Mouse (Mus musculus) MEL (cell line): ENCODE measurements around the gene Tox4. TPM values are rescaled to one million over a fixed set of nuclear protein-coding genes. Genes with fewer than 3 reads are reported as not detected.

Experiments used
- DNase-seq: peaks from one replicate; pipeline ENCODE4 v3.0.0; 2011; ENCODE audit warnings: low read depth, low spot score
- H3K27ac ChIP-seq: 2 replicates; pipeline ENCODE4 v1.5.1; 2012; ENCODE audit warnings: low read depth, mild to moderate bottlenecking, control low read depth, low read length, moderate library complexity; ENCODE audit not compliant: control insufficient read depth
- H3K27me3 ChIP-seq, 2 experiments: fragments of 150-350 bp in 1 of 2; sonication (generic) in 1 of 2; 2 replicates each; pipeline ENCODE4 v1.6.1; 2012; ENCODE audit warnings: low read length in 2 of 2, mild to moderate bottlenecking in 2 of 2, improper control_type of control experiment in 1 of 2, moderate library complexity in 1 of 2; ENCODE audit not compliant: insufficient read depth in 2 of 2, control insufficient read depth in 1 of 2
- H3K36me3 ChIP-seq, 2 experiments: 2 replicates each; pipeline ENCODE4 v1.6.1; 2012 to 2014; ENCODE audit warnings: low read length in 2 of 2, improper control_type of control experiment in 1 of 2, inconsistent platforms in 1 of 2, mild to moderate bottlenecking in 1 of 2; ENCODE audit not compliant: insufficient read depth in 2 of 2, control insufficient read depth in 1 of 2
- H3K4me1 ChIP-seq, 2 experiments: fragments of 150-350 bp in 1 of 2; sonication (generic) in 1 of 2; 2 replicates each; pipeline ENCODE4 v1.6.1; 2012; ENCODE audit warnings: low read length in 2 of 2, improper control_type of control experiment in 1 of 2, mild to moderate bottlenecking in 1 of 2; ENCODE audit not compliant: insufficient read depth in 2 of 2, control insufficient read depth in 1 of 2
- H3K4me3 ChIP-seq, 2 experiments: fragments of 150-350 bp in 1 of 2; sonication (generic) in 1 of 2; 2 replicates each; pipeline ENCODE4 v1.5.1; 2012; ENCODE audit warnings: low read depth in 2 of 2, low read length in 2 of 2, mild to moderate bottlenecking in 2 of 2, moderate library complexity in 2 of 2, control low read depth in 1 of 2, improper control_type of control experiment in 1 of 2; ENCODE audit not compliant: control insufficient read depth in 1 of 2, insufficient read depth in 1 of 2
- H3K79me2 ChIP-seq: 2 replicates; pipeline ENCODE4 v1.6.1; 2012; ENCODE audit warnings: mild to moderate bottlenecking, low read length, moderate library complexity; ENCODE audit not compliant: control insufficient read depth, poor library complexity, insufficient read depth
- H3K9ac ChIP-seq: 2 replicates; pipeline ENCODE4 v1.6.1; 2012; ENCODE audit warnings: low read depth, mild to moderate bottlenecking, control low read depth, low read length, moderate library complexity; ENCODE audit not compliant: control insufficient read depth, poor library complexity, severe bottlenecking
- H3K9me3 ChIP-seq: fragments of 150-350 bp; sonication (generic); replicated peaks from 2 replicates; pipeline ENCODE4 v1.6.1; 2012; ENCODE audit warnings: mild to moderate bottlenecking, low read length, improper control_type of control experiment, moderate library complexity; ENCODE audit not compliant: insufficient read depth
- BHLHE40 ChIP-seq: IDR thresholded peaks from 2 replicates; pipeline ENCODE4 v1.6.1; 2012; ENCODE audit warnings: low read depth, mild to moderate bottlenecking, inconsistent platforms, low read length, improper control_type of control experiment, borderline replicate concordance
- GABPA ChIP-seq: IDR thresholded peaks from 2 replicates; pipeline ENCODE4 v1.6.1; 2012; ENCODE audit warnings: low read depth, mild to moderate bottlenecking, inconsistent platforms, low read length, improper control_type of control experiment, moderate library complexity
- GATA1 ChIP-seq: IDR thresholded peaks from 2 replicates; pipeline ENCODE4 v1.6.1; 2011; ENCODE audit warnings: low read depth, low read length, improper control_type of control experiment
- HCFC1 ChIP-seq: IDR thresholded peaks from 2 replicates; pipeline ENCODE4 v1.6.1; 2012; ENCODE audit warnings: low read depth, mild to moderate bottlenecking, inconsistent platforms, low read length, improper control_type of control experiment, moderate library complexity
- JUND ChIP-seq: IDR thresholded peaks from 2 replicates; pipeline ENCODE4 v1.6.1; 2011; ENCODE audit warnings: low read depth, mild to moderate bottlenecking, improper control_type of control experiment, low read length
- KAT2A ChIP-seq: conservative IDR thresholded peaks from 2 replicates; pipeline ENCODE4 v1.6.1; 2012; ENCODE audit warnings: low read depth, low read length, improper control_type of control experiment, inconsistent platforms
- MAFK ChIP-seq: IDR thresholded peaks from 2 replicates; pipeline ENCODE4 v1.6.1; 2011; ENCODE audit warnings: low read depth, mild to moderate bottlenecking, low read length, improper control_type of control experiment, borderline replicate concordance
- MEF2A ChIP-seq: IDR thresholded peaks from 2 replicates; pipeline ENCODE4 v1.6.1; 2014; ENCODE audit warnings: low read depth, mild to moderate bottlenecking, inconsistent platforms, low read length, improper control_type of control experiment; ENCODE audit not compliant: poor library complexity, insufficient replicate concordance, severe bottlenecking; ENCODE audit errors: extremely low read depth
- MXI1 ChIP-seq: IDR thresholded peaks from 2 replicates; pipeline ENCODE4 v1.6.1; 2011; ENCODE audit warnings: mild to moderate bottlenecking, low read depth, low read length, improper control_type of control experiment
- POLR2AphosphoS2 ChIP-seq: IDR thresholded peaks from 2 replicates; pipeline ENCODE4 v1.6.1; 2011; ENCODE audit warnings: low read length, improper control_type of control experiment
- SIN3A ChIP-seq: IDR thresholded peaks from 2 replicates; pipeline ENCODE4 v1.6.1; 2012; ENCODE audit warnings: low read length, improper control_type of control experiment, inconsistent platforms
- SMC3 ChIP-seq: IDR thresholded peaks from 2 replicates; pipeline ENCODE4 v1.6.1; 2011; ENCODE audit warnings: low read depth, low read length, improper control_type of control experiment
- TCF12 ChIP-seq: IDR thresholded peaks from 2 replicates; pipeline ENCODE4 v1.6.1; 2014; ENCODE audit warnings: low read depth, mild to moderate bottlenecking, inconsistent platforms, low read length, improper control_type of control experiment, moderate library complexity
- ZC3H11A ChIP-seq: IDR thresholded peaks from 2 replicates; pipeline ENCODE4 v1.6.1; 2012; ENCODE audit warnings: low read depth, mild to moderate bottlenecking, inconsistent platforms, low read length, improper control_type of control experiment
- ZMIZ1 ChIP-seq: IDR thresholded peaks from 2 replicates; pipeline ENCODE4 v1.6.1; 2012; ENCODE audit warnings: low read depth, mild to moderate bottlenecking, inconsistent platforms, low read length, improper control_type of control experiment, moderate library complexity
- polyA plus RNA-seq, 2 experiments: library from polyadenylated mRNA; stranded (reverse) in 1 of 2; unstranded in 1 of 2; fragments of >175 nt in 1 of 2; fragments of >200 nt in 1 of 2; gene quantifications; 2 replicates each; pipeline versions ENCODE4 v1.2.1 to v1.2.4; 2012; ENCODE audit warnings: low replicate concordance in 2 of 2, low read depth in 1 of 2; ENCODE audit not compliant: insufficient read length in 2 of 2, insufficient read depth in 1 of 2, missing spikeins in 1 of 2
- total RNA-seq: library from RNA; depleted of rRNA; stranded (reverse); fragments of 300-350 nt; gene quantifications from 2 replicates; pipeline ENCODE4 v1.2.3, GENCODE M21; 2012

Gene Tox4
- total and polyA plus RNA-seq, 3 experiments, result 35.1 to 42.2 TPM; not detected in 1

DNA sequence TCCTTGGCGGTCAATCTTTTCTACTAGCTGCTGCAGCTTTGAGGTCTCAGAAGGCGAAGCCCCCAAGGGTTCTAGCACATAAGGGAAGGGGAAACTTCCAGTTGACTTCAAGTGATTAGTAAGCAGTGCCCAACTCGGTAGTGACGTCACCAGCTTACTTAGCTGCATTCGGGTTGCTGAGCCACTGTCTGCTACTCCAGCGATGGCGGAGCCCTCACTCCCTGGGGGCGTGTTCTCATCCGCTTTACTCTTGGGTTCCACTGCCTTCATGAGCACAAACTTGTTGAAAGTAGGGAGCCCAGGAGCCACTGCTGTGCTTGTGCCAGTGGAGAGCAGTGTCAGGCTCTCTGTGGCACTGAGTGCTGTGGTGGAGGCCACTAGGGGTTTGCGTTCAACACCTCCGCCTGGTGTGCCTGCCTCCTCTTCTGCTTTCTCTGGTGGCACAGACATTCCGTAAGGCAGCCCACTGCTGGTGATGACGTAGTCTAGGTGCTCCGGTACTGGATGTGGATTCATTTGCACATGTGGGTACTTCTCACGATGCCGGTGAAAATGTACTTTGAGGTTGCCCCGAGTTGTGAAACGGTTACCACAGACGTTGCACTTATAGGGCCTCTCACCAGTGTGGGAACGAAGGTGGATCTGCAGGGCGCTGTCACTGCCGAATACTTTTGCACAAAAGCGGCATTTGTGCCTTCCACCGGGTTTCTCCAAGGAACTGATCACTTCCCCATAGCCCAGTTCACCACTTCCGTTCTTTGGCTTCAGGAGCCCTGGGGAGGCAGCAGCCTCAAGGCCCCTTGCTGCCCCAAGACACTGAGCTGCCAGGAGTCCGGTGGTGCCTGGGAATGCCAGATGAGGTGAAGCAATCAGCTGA, 35.2 kb downstream of the Tox4 start:
- no peak for DNase-seq
- no peaks in the 10 kb centered on the region for H3K4me1 ChIP-seq
- no peak for TF ChIP-seq GATA1
- no peak for TF ChIP-seq SMC3
- TF ChIP-seq TCF12, result no peak
- TF ChIP-seq ZMIZ1, result no peak
- no peak for TF ChIP-seq GABPA
- no peak for TF ChIP-seq ZC3H11A
- TF ChIP-seq JUND, result no peak
- no peak for TF ChIP-seq HCFC1
- TF ChIP-seq MEF2A, result no peak
- no peak for TF ChIP-seq POLR2AphosphoS2
- no peak for TF ChIP-seq SIN3A
- no peak for TF ChIP-seq KAT2A
- no peak for TF ChIP-seq BHLHE40
- TF ChIP-seq, all 39 proteins: peak for 0
- no peaks in the 10 kb centered on the region for H3K79me2 ChIP-seq
- H3K4me3 ChIP-seq, result no peak overlapping the region
- H3K9ac ChIP-seq, result no peak overlapping the region
- no peaks in the 10 kb centered on the region for H3K9me3 ChIP-seq
- no peak overlapping the region for H3K27ac ChIP-seq
- peaks cover 2 to 4% of the 10 kb centered on the region in 2 experiments; a peak in 3 of 4 replicates for H3K27me3 ChIP-seq
- no peaks in the 10 kb centered on the region for H3K36me3 ChIP-seq

DNA sequence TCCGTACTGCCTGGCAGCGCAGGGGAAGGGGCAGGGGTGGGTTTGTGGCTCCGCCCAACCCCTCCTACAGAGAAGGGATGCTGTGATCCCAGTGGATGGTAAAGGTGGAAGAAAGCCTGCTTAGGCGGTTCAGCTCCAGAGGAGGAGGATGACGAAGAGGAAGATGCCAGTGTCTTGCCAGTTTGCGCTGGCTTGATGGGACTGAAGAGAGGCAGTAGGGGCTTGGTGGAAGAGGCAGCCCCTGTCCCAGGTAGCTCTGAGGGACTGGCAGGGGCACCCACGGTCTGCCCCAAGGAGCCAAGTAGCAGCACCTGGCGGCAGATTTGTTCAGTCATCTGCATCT, 35.8 kb downstream of the Tox4 start:
- TF ChIP-seq MXI1 (no peak), MAFK (no peak), KAT2A (no peak)
- no peak for DNase-seq
- H3K27me3 ChIP-seq, result peaks cover 5 to 10% of the 10 kb centered on the region in 2 experiments
- H3K4me1 ChIP-seq, result no peaks in the 10 kb centered on the region
- H3K36me3 ChIP-seq, result no peaks in the 10 kb centered on the region
- H3K27ac ChIP-seq, result no peak overlapping the region
- H3K4me3 ChIP-seq, result no peak overlapping the region
- H3K9ac ChIP-seq, result no peak overlapping the region
- no peaks in the 10 kb centered on the region for H3K79me2 ChIP-seq
- no peaks in the 10 kb centered on the region for H3K9me3 ChIP-seq
